Comparison of ENCODE assay signal across 29 mouse cellular contexts in genomic region chr5:125425698-125426276, GRCm38 (mm10). TPM values are rescaled to one million over a fixed set of nuclear protein-coding genes. Genes with fewer than 3 reads are reported as not detected.
A peak's percentile ranks its signal among the peaks of the same experiment; 100 is the strongest.
DNase-seq lines count a peak whose midpoint lies in the region; ATAC-seq and TF ChIP-seq lines count a peak whose summit lies in the region.
"Had no signal": no experiment of that assay in that cellular context is flagged by ENCODE, and none has a peak within 500 bp of the region (broad histone marks: within the 10 kb centered on the region; RNA-seq: fewer than 3 reads in every experiment).

No protein-coding gene starts in this region.

- peaks cover 3% of the 10 kb centered on the region; the same call in 1 of the 2 replicates for H3K4me1 ChIP-seq in heart, embryonic 12.5 days (replicated peaks)
- peaks cover 0 to 10% of the 10 kb centered on the region in 2 experiments; a peak in 1 of 4 replicates for H3K4me1 ChIP-seq in CH12.LX (ENCODE audit: control insufficient read depth in 1 of 2, insufficient read depth in 2 of 2)
- H3K4me1 ChIP-seq in heart, embryonic 14.5 days (ENCODE audit: control insufficient read depth in 2 of 2, insufficient read depth in 2 of 2, low read length in 2 of 2): peaks cover 0 to 5% of the 10 kb centered on the region in 2 experiments; a peak in 1 of 4 replicates
- no peaks in the 10 kb centered on the region for H3K4me1 ChIP-seq in forebrain, embryonic 14.5 days (ENCODE audit: control insufficient read depth, insufficient read depth, low read length)
- H3K4me1 ChIP-seq: forebrain, embryonic 13.5 days; limb, embryonic 12.5 days; midbrain, embryonic 12.5 days had no signal

- ATAC-seq in heart, embryonic 12.5 days (ENCODE audit: insufficient number of reproducible peaks, low FRiP score): no peak
- no peak for ATAC-seq in heart, embryonic 14.5 days (ENCODE audit: insufficient number of reproducible peaks, insufficient read depth, low FRiP score, low read depth)
- ATAC-seq in forebrain, embryonic 14.5 days: no peak
- ATAC-seq: activated CD4-positive, CD25-positive, alpha-beta regulatory T cell, adult 4 months; CD4-positive, CD25-positive, alpha-beta regulatory T cell, adult 4 months; forebrain, embryonic 13.5 days; hindbrain, postnatal 0 days; intestine, postnatal 0 days; liver, postnatal 0 days; lung, postnatal 0 days had no signal

- TF ChIP-seq POLR2A in CH12.LX (IDR thresholded peaks at IDR 0.05; ENCODE audit: low read depth, low read length): no peak

- WGBS in heart, embryonic 12.5 days: 88% methylated on average over 10 of the region's 10 CpGs
- WGBS in heart, embryonic 14.5 days: 86% methylated on average over 10 of the region's 10 CpGs
- 96% methylated on average over 10 of the region's 10 CpGs for WGBS in forebrain, embryonic 14.5 days

- no peak for TF ChIP-seq CTCF in CH12.LX (conservative IDR thresholded peaks at IDR 0.05 in 1 of 2, IDR thresholded peaks at IDR 0.05 in 1 of 2; ENCODE audit: low read depth in 2 of 2, low read length in 2 of 2)

- no peak for DNase-seq in heart, postnatal 14 days
- DNase-seq in CH12.LX (ENCODE audit: extremely low read depth): no peak
- DNase-seq in forebrain, embryonic 14.5 days (ENCODE audit: low spot score): no peak
- no peak for DNase-seq in cerebellum, adult 9-10 months
- no peak for DNase-seq in retina, postnatal 1 day
- DNase-seq: cerebellum, adult 2 months; cerebellum, postnatal 36 days; gastrocnemius, adult 2 months; kidney, postnatal 25 days; layer of hippocampus, postnatal 36 days; liver, postnatal 0 days; right cerebral cortex, postnatal 25 days; spleen, adult 18-20 months; thymus, postnatal 14 days had no signal

- H3K27ac ChIP-seq in heart, embryonic 12.5 days (ENCODE audit: poor library complexity, severe bottlenecking): peak overlapping the region; percentile 40
- 0 out of 2 replicates have a peak overlapping the region, but pooled peaks have one; percentile 0 for H3K27ac ChIP-seq in CH12.LX (ENCODE audit: insufficient read depth, low read depth)
- peak overlapping the region; percentile 66 to 84 for H3K27ac ChIP-seq in heart, embryonic 14.5 days (replicated peaks in 1 of 2; ENCODE audit: control insufficient read depth in 1 of 2, insufficient read depth in 1 of 2, low read depth in 2 of 2, low read length in 2 of 2)
- no peak overlapping the region for H3K27ac ChIP-seq in forebrain, embryonic 14.5 days (ENCODE audit: low read depth, low read length)
- H3K27ac ChIP-seq: forebrain, embryonic 13.5 days; gastrocnemius, adult 2 months; hindbrain, postnatal 0 days; layer of hippocampus, adult 2 months; limb, embryonic 12.5 days; macrophage; midbrain, embryonic 12.5 days had no signal

- H3K36me3 ChIP-seq in heart, embryonic 12.5 days: peaks cover 100% of the 10 kb centered on the region
- peaks cover 95 to 100% of the 10 kb centered on the region in 2 experiments for H3K36me3 ChIP-seq in CH12.LX (replicated peaks in 1 of 2; ENCODE audit: control insufficient read depth in 1 of 2, insufficient read depth in 1 of 2, low read length in 1 of 2)
- H3K36me3 ChIP-seq in heart, embryonic 14.5 days (ENCODE audit: control insufficient read depth, insufficient read depth, low read length): peaks cover 98% of the 10 kb centered on the region
- peaks cover 100% of the 10 kb centered on the region for H3K36me3 ChIP-seq in forebrain, embryonic 14.5 days (ENCODE audit: control insufficient read depth, insufficient read depth, low read length)

- dilution Hi-C loops in CH12.LX (cut with MboI; ENCODE audit: extremely low pct_ligation_motif_present, extremely low pct_unique_long_range_greater_than_20kb, low sequenced_read_pairs): no loop called here

- in situ Hi-C loops in CH12.LX (cut with MboI; ENCODE audit: low pct_ligation_motif_present, low pct_unique_long_range_greater_than_20kb, low sequenced_read_pairs): no loop called here

- no peaks in the 10 kb centered on the region for H3K27me3 ChIP-seq in heart, embryonic 12.5 days (replicated peaks)
- H3K27me3 ChIP-seq in CH12.LX (replicated peaks): no peaks in the 10 kb centered on the region
- no peaks in the 10 kb centered on the region for H3K27me3 ChIP-seq in heart, embryonic 14.5 days (ENCODE audit: control insufficient read depth, insufficient read depth, low read length)
- H3K27me3 ChIP-seq in forebrain, embryonic 14.5 days (replicated peaks; ENCODE audit: control insufficient read depth, insufficient read depth, low read length): no peaks in the 10 kb centered on the region
- H3K27me3 ChIP-seq: forebrain, embryonic 13.5 days; limb, embryonic 12.5 days; midbrain, embryonic 12.5 days had no signal

- no peaks in the 10 kb centered on the region for H3K9me3 ChIP-seq in heart, embryonic 12.5 days (replicated peaks)
- H3K9me3 ChIP-seq in CH12.LX (replicated peaks; ENCODE audit: low read length): peaks cover 41% of the 10 kb centered on the region
- no peaks in the 10 kb centered on the region for H3K9me3 ChIP-seq in heart, embryonic 14.5 days (ENCODE audit: control insufficient read depth, low read length)
- H3K9me3 ChIP-seq in forebrain, embryonic 14.5 days (replicated peaks; ENCODE audit: control insufficient read depth, low read length): no peaks in the 10 kb centered on the region
- H3K9me3 ChIP-seq: forebrain, embryonic 13.5 days; G1E; limb, embryonic 12.5 days; midbrain, embryonic 12.5 days had no signal

- TF ChIP-seq RAD21 in CH12.LX (IDR thresholded peaks at IDR 0.05; ENCODE audit: low read depth, low read length): no peak

- intact Hi-C loops in heart, postnatal 14 days (cut with DNase I): no loop called here

- no peak overlapping the region for H3K4me3 ChIP-seq in heart, embryonic 12.5 days
- no peak overlapping the region for H3K4me3 ChIP-seq in CH12.LX (replicated peaks in 1 of 3; ENCODE audit: low read depth in 2 of 3, low read length in 2 of 3, poor library complexity in 1 of 3)
- no peak overlapping the region for H3K4me3 ChIP-seq in heart, embryonic 14.5 days (ENCODE audit: control insufficient read depth in 1 of 2, insufficient read depth in 1 of 2, low read depth in 1 of 2, low read length in 2 of 2)
- H3K4me3 ChIP-seq in forebrain, embryonic 14.5 days (ENCODE audit: low read depth, low read length): no peak overlapping the region
- H3K4me3 ChIP-seq: forebrain, embryonic 13.5 days; gastrocnemius, adult 2 months; layer of hippocampus, adult 2 months; limb, embryonic 12.5 days; midbrain, embryonic 12.5 days had no signal

- no peak overlapping the region for H3K9ac ChIP-seq in heart, embryonic 12.5 days
- no peak overlapping the region for H3K9ac ChIP-seq in CH12.LX (ENCODE audit: insufficient read depth, low read depth)
- H3K9ac ChIP-seq in heart, embryonic 14.5 days (ENCODE audit: low read length): no peak overlapping the region
- H3K9ac ChIP-seq in forebrain, embryonic 14.5 days (ENCODE audit: low read length): no peak overlapping the region
- H3K9ac ChIP-seq: forebrain, embryonic 13.5 days; limb, embryonic 12.5 days; liver, postnatal 0 days; midbrain, embryonic 12.5 days had no signal

- H3K4me2 ChIP-seq in heart, embryonic 12.5 days: no peak overlapping the region
- no peak overlapping the region for H3K4me2 ChIP-seq in CH12.LX (ENCODE audit: insufficient read depth, low read depth, poor library complexity, severe bottlenecking)
- H3K4me2 ChIP-seq in heart, embryonic 14.5 days (ENCODE audit: low read length): no peak overlapping the region
- no peak overlapping the region for H3K4me2 ChIP-seq in forebrain, embryonic 14.5 days (ENCODE audit: low read length)
- H3K4me2 ChIP-seq: forebrain, embryonic 13.5 days; limb, embryonic 12.5 days; liver, embryonic 11.5 days; midbrain, embryonic 12.5 days had no signal

- TF ChIP-seq EP300 in CH12.LX (IDR thresholded peaks at IDR 0.05; ENCODE audit: low read length): no peak

- no peaks in the 10 kb centered on the region for H3K79me2 ChIP-seq in CH12.LX (replicated peaks; ENCODE audit: control insufficient read depth, extremely low read depth, insufficient read depth, poor library complexity, severe bottlenecking)

RNA-seq across cellular contexts. Expression of gene Dhx37, which starts 8.1 kb away (rescaled TPM):
- 11.0 and 11.4 TPM in 2 replicates for polyA plus RNA-seq in heart, embryonic 12.5 days (2016; fragmentation: Nextera tagmentation; extraction: Ambion mirVana)
- 10 to 100 TPM; 10.8 to 11.5 TPM for total RNA-seq in heart, postnatal 14 days (2021)
- 21.0 and 23.8 TPM in 2 replicates for total RNA-seq in CH12.LX (2012; rRNA removed)
- total RNA-seq in CH12.LX (2014; rRNA removed): 22.7 and 26.0 TPM in 2 replicates
- 33.0 and 36.9 TPM in 2 replicates for polyA plus RNA-seq in CH12.LX (2012; ENCODE audit: insufficient read length, low read depth)
- polyA plus RNA-seq in heart, embryonic 14.5 days (2014; fragmentation: Nextera tagmentation; extraction: Ambion mirVana): 7.2 and 8.2 TPM in 2 replicates
- polyA plus RNA-seq in forebrain, embryonic 14.5 days (2014; fragmentation: Nextera tagmentation; extraction: Ambion mirVana): 4.7 and 7.0 TPM in 2 replicates

RNA-seq across cellular contexts. Expression of gene Bri3bp, which starts 15.6 kb away (rescaled TPM):
- polyA plus RNA-seq in heart, embryonic 12.5 days (2016; fragmentation: Nextera tagmentation; extraction: Ambion mirVana): 41.8 and 49.3 TPM in 2 replicates
- 10 to 100 TPM; 48.0 to 62.4 TPM for total RNA-seq in heart, postnatal 14 days (2021)
- total RNA-seq in CH12.LX (2012; rRNA removed) (48.4 and 49.6 TPM in 2 replicates), CH12.LX (2014; rRNA removed) (30.1 and 37.7 TPM in 2 replicates)
- 147 and 164 TPM in 2 replicates for polyA plus RNA-seq in CH12.LX (2012; ENCODE audit: insufficient read length, low read depth)
- 34.8 and 36.6 TPM in 2 replicates for polyA plus RNA-seq in heart, embryonic 14.5 days (2014; fragmentation: Nextera tagmentation; extraction: Ambion mirVana)
- 26.0 and 29.1 TPM in 2 replicates for polyA plus RNA-seq in forebrain, embryonic 14.5 days (2014; fragmentation: Nextera tagmentation; extraction: Ambion mirVana)

RNA-seq across cellular contexts. Expression of gene Ubc, which starts 35.8 kb away (rescaled TPM):
- polyA plus RNA-seq in heart, embryonic 12.5 days (2016; fragmentation: Nextera tagmentation; extraction: Ambion mirVana): 840 and 852 TPM in 2 replicates
- total RNA-seq in heart, postnatal 14 days (2021): 1,000 to 10,000 TPM in 1 of 2 experiments, 100 to 1,000 TPM in 1; 947 to 1,009 TPM
- total RNA-seq in CH12.LX (2012; rRNA removed): 466 and 486 TPM in 2 replicates
- 650 and 656 TPM in 2 replicates for total RNA-seq in CH12.LX (2014; rRNA removed)
- polyA plus RNA-seq in CH12.LX (2012; ENCODE audit: insufficient read length, low read depth): 687 and 803 TPM in 2 replicates
- polyA plus RNA-seq in heart, embryonic 14.5 days (2014; fragmentation: Nextera tagmentation; extraction: Ambion mirVana): 859 and 861 TPM in 2 replicates
- polyA plus RNA-seq in forebrain, embryonic 14.5 days (2014; fragmentation: Nextera tagmentation; extraction: Ambion mirVana): 981 and 1,199 TPM in 2 replicates

RNA-seq across cellular contexts. Expression of gene Gm10382, which starts 36.7 kb away (rescaled TPM):
- 0.28 and 0.67 TPM in 2 replicates for polyA plus RNA-seq in heart, embryonic 12.5 days (2016; fragmentation: Nextera tagmentation; extraction: Ambion mirVana)
- total RNA-seq in heart, postnatal 14 days (2021): under 1 TPM in 1 of 2 experiments, not detected in 1; 0.24 TPM
- total RNA-seq in CH12.LX (2012; rRNA removed) (0.59 and 0.80 TPM in 2 replicates), CH12.LX (2014; rRNA removed) (not detected in 2 replicates)
- polyA plus RNA-seq in CH12.LX (2012; ENCODE audit: insufficient read length, low read depth): 0.87 and 1.1 TPM in 2 replicates
- 0.27 and 0.32 TPM in 2 replicates for polyA plus RNA-seq in heart, embryonic 14.5 days (2014; fragmentation: Nextera tagmentation; extraction: Ambion mirVana)
- polyA plus RNA-seq in forebrain, embryonic 14.5 days (2014; fragmentation: Nextera tagmentation; extraction: Ambion mirVana): 0.33 TPM in 1 of 2 replicates, not detected in the other
- total RNA-seq: G1E; gastrocnemius, adult 2 months; gastrocnemius, postnatal 4 days; hindbrain, postnatal 0 days; layer of hippocampus, adult 2 months; layer of hippocampus, postnatal 36 days had no signal
- polyA plus RNA-seq: macrophage had no signal

RNA-seq across cellular contexts. Expression of gene Aacs, which starts 49.8 kb away (rescaled TPM):
- polyA plus RNA-seq in heart, embryonic 12.5 days (2016; fragmentation: Nextera tagmentation; extraction: Ambion mirVana): 16.1 and 17.2 TPM in 2 replicates
- 1 to 10 TPM; 4.0 to 4.8 TPM for total RNA-seq in heart, postnatal 14 days (2021)
- total RNA-seq in CH12.LX (2012; rRNA removed) (21.3 and 24.9 TPM in 2 replicates), CH12.LX (2014; rRNA removed) (34.5 and 48.8 TPM in 2 replicates)
- polyA plus RNA-seq in CH12.LX (2012; ENCODE audit: insufficient read length, low read depth): 39.8 and 58.3 TPM in 2 replicates
- 9.4 and 9.6 TPM in 2 replicates for polyA plus RNA-seq in heart, embryonic 14.5 days (2014; fragmentation: Nextera tagmentation; extraction: Ambion mirVana)
- polyA plus RNA-seq in forebrain, embryonic 14.5 days (2014; fragmentation: Nextera tagmentation; extraction: Ambion mirVana): 51.8 and 71.1 TPM in 2 replicates
